Mouse (Mus musculus) midbrain, embryonic 12.5 days (tissue): ENCODE data around the gene Wdr63. TPM values are rescaled to one million over a fixed set of nuclear protein-coding genes. Genes with fewer than 3 reads are reported as not detected.
A peak's percentile ranks its signal among the peaks of the same experiment; 100 is the strongest.

Experiments
- ATAC-seq: fragments of 200-750 bp; cut with Nextera tagmentation; 2 replicates; pipeline ENCODE4 v1.8.0; 2017; ENCODE audit warnings: low read depth, moderate TSS enrichment, moderate library complexity; ENCODE audit not compliant: low FRiP score
- H3K27ac ChIP-seq: fragments of 300-500 bp; sonication (generic); replicated peaks from 2 replicates; pipeline ENCODE4 v1.5.1; 2016; ENCODE audit warnings: mild to moderate bottlenecking
- H3K27me3 ChIP-seq: fragments of 300-500 bp; sonication (generic); 2 replicates; pipeline ENCODE4 v1.6.1; 2016; ENCODE audit warnings: mild to moderate bottlenecking
- H3K36me3 ChIP-seq: fragments of 300-500 bp; sonication (generic); 2 replicates; pipeline ENCODE4 v1.6.1; 2016
- H3K4me1 ChIP-seq: fragments of 300-500 bp; sonication (generic); 2 replicates; pipeline ENCODE4 v1.6.1; 2016
- H3K4me2 ChIP-seq: fragments of 300-500 bp; sonication (generic); replicated peaks from 2 replicates; pipeline ENCODE4 v1.6.1; 2016; ENCODE audit warnings: mild to moderate bottlenecking, moderate library complexity
- H3K4me3 ChIP-seq: fragments of 300-500 bp; sonication (generic); 2 replicates; pipeline ENCODE4 v1.5.1; 2016; ENCODE audit warnings: mild to moderate bottlenecking
- H3K9ac ChIP-seq: fragments of 300-500 bp; sonication (generic); replicated peaks from 2 replicates; pipeline ENCODE4 v1.6.1; 2016; ENCODE audit warnings: mild to moderate bottlenecking, moderate library complexity
- H3K9me3 ChIP-seq: fragments of 300-500 bp; sonication (generic); 2 replicates; pipeline ENCODE4 v1.6.1; 2016; ENCODE audit warnings: mild to moderate bottlenecking
- WGBS: fragments of 180-500 bp; shearing (Covaris S2); methylation state at CpG from one replicate; pipeline ENCODE4 v1.1.7; 2016; 5-methylcytosine and 5-hydroxymethylcytosine counted together
- polyA plus RNA-seq: library from polyadenylated mRNA; unstranded; fragments of >200 nt; fragmentation: Nextera tagmentation; extraction: Ambion mirVana; gene quantifications from 2 replicates; pipeline ENCODE4 v1.2.1, GENCODE M21; 2016

Gene Wdr63
- polyA plus RNA-seq, 1 experiment from 2014 or later = 0.34 TPM

DNA sequence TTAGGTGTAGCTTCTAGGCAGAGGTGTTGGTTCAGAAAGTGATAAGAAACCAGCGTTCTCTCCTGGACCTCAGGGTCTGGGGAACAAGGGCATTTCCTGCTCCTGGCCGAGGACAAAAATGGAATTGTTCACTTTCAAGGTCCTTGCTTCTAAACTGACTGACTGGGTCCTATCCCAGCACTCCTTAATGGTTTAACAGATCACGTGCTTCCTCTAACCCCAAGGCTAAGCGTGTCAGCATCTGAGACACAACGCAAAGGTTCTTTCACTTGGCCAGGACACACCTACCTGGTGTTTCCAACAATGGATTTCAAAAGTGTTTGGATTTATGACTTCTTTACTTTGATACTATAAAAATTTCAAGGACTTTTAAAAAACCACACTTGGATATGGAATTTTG is 58.0 kb downstream of the Wdr63 start:
- Histone ChIP-seq H3K4me1 (peaks cover 6% of the 10 kb centered on the region), H3K9me3 (no peaks in the 10 kb centered on the region), H3K36me3 (no peaks in the 10 kb centered on the region), H3K27ac (no peak overlapping the region), H3K9ac (no peak overlapping the region), H3K4me3 (no peak overlapping the region), H3K27me3 (peaks cover 18% of the 10 kb centered on the region; the same call in 1 of the 2 replicates), H3K4me2 (no peak overlapping the region)
- 92% methylated on average over 5 of the region's 5 CpGs for WGBS
- no peak for ATAC-seq

- Histone ChIP-seq H3K9me3 (no peaks in the 10 kb centered on the region), H3K4me2 (no peak overlapping the region), H3K4me3 (no peak overlapping the region), H3K36me3 (no peaks in the 10 kb centered on the region), H3K4me1 (peaks cover 6% of the 10 kb centered on the region), H3K27ac (no peak overlapping the region), H3K27me3 (peaks cover 15% of the 10 kb centered on the region; the same call in 1 of the 2 replicates), H3K9ac (no peak overlapping the region)
- 29% methylated on average over 15 of the region's 15 CpGs for WGBS
- ATAC-seq = no peak
Measured at GRCm38 (mm10) chr3:146047704-146048207, 60.2 kb downstream of the Wdr63 start.

- WGBS = 88% methylated on average over 11 of the region's 11 CpGs
Measured at GRCm38 (mm10) chr3:146046076-146046475, 61.9 kb downstream of the Wdr63 start.

DNA sequence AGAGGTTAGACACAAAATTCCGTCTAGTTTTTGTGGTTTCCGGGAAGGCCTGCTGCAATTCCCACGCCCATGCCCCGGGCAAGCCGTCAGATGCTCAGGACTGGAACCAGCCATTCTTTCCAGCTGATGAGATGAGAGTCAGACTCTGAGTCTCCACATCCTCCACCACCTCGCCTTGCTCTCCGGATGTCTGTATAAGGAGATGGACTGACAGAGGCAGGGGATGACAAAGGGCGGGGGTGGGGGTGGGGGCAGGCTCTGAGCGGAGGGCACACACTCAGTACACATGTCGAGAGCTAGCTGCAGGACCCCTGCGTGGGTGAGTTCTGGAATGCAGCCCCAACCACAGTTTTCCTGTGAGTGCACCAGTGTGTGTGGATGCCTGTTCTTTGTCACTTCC is 63.0 kb downstream of the Wdr63 start:
- Histone ChIP-seq H3K4me2 (no peak overlapping the region), H3K36me3 (no peaks in the 10 kb centered on the region), H3K9me3 (no peaks in the 10 kb centered on the region), H3K27me3 (peaks cover 15% of the 10 kb centered on the region; the same call in 1 of the 2 replicates), H3K27ac (no peak overlapping the region), H3K4me1 (no peaks in the 10 kb centered on the region), H3K9ac (no peak overlapping the region), H3K4me3 (no peak overlapping the region)
- ATAC-seq = no peak
- 60% methylated on average over 11 of the region's 11 CpGs for WGBS

More at GRCm38 (mm10) chr3:146046076-146046475, 61.9 kb downstream of the Wdr63 start:
- Histone ChIP-seq H3K4me1 (no peaks in the 10 kb centered on the region), H3K9me3 (no peaks in the 10 kb centered on the region), H3K9ac (no peak overlapping the region), H3K27me3 (peaks cover 15% of the 10 kb centered on the region; the same call in 1 of the 2 replicates), H3K4me3 (no peak overlapping the region), H3K4me2 (no peak overlapping the region), H3K36me3 (no peaks in the 10 kb centered on the region), H3K27ac (no peak overlapping the region)
- ATAC-seq = no peak

DNA sequence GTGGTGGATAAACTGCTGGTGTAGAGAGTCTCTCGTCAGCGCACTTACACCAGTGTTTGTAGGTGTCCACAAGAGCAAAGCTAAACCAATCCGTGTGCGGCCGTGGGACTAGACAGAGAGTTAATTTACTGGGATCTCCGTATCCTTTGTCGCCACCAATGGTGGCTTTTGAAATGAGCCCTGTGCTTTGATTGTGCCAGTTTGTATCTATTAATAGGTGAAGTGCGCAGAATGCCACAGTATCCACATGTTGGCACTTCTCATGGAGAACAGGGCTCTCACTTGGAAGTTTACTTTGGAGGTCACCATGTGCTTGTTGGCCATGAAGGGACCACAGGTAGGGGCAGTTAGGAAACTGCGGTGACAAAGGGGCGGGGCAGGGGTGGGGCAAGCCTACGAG is 66.5 kb downstream of the Wdr63 start:
- no peak overlapping the region for H3K4me3 ChIP-seq
- H3K4me2 ChIP-seq = no peak overlapping the region
- H3K9me3 ChIP-seq = no peaks in the 10 kb centered on the region
- H3K4me1 ChIP-seq = 0 out of 2 replicates have a peak, but pooled peaks cover 6% of the 10 kb centered on the region
- ATAC-seq = no peak
- no peak overlapping the region for H3K9ac ChIP-seq
- H3K27ac ChIP-seq = no peak overlapping the region
- no peaks in the 10 kb centered on the region for H3K27me3 ChIP-seq
- WGBS = 94% methylated on average over 11 of the region's 11 CpGs
- H3K36me3 ChIP-seq = no peaks in the 10 kb centered on the region

DNA sequence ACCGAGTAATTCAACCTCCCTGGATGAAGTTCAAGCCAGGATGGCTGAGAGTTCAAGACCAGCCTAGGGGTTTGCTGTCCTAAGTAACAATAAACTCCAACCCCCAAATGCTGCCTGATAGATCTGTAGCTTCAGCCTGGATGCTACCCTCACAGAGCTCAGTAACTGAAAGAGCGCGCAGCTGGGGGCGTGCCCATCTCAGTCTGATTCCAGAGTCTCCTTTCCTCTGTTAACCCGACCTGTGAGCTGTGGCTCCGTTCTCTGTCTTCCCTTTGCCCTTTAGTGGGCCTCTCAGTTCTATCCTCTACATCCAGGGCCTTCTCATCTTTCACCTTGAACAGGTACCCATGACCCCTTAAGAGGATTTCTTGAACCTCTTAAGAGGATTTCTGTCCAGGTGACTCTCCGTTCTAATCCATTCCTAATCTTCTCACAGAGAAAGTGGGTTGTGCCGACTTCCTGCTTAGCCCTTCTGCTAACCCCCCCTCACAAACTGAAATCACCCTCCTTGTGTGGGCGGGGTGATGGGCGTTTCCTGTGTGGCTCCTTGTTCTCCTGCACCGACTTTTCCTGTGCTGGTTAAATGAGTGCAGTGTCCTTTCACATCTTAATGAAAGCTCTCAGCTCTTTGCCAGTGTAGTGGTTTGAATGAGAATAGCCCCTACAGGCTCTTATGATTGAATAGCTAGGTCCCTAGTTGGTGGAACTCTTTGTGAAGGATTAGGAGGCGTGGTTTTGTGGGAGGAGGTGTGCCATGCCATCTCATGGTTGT is 68.6 kb downstream of the Wdr63 start:
- Histone ChIP-seq H3K27ac (no peak overlapping the region), H3K4me2 (no peak overlapping the region), H3K36me3 (no peaks in the 10 kb centered on the region), H3K9ac (no peak overlapping the region), H3K4me3 (no peak overlapping the region), H3K9me3 (no peaks in the 10 kb centered on the region), H3K4me1 (0 out of 2 replicates have a peak, but pooled peaks cover 6% of the 10 kb centered on the region), H3K27me3 (no peaks in the 10 kb centered on the region)
- WGBS = 57% methylated on average over 12 of the region's 12 CpGs
- ATAC-seq = no peak

- Histone ChIP-seq H3K9ac (no peak overlapping the region), H3K4me1 (0 out of 2 replicates have a peak, but pooled peaks cover 6% of the 10 kb centered on the region), H3K4me3 (no peak overlapping the region), H3K4me2 (no peak overlapping the region; the same call in 1 of the 2 replicates), H3K27ac (peak overlapping the region; percentile 47), H3K36me3 (no peaks in the 10 kb centered on the region), H3K9me3 (no peaks in the 10 kb centered on the region), H3K27me3 (no peaks in the 10 kb centered on the region)
- 54% methylated on average over 15 of the region's 15 CpGs for WGBS
- ATAC-seq = 0 out of 2 replicates have a peak, but pooled peaks have one; percentile 19
Measured at GRCm38 (mm10) chr3:146037906-146038305, 70.0 kb downstream of the Wdr63 start.

GRCm38 (mm10) chr3:146032976-146033375 is 75.0 kb downstream of the Wdr63 start:
- WGBS = 92% methylated on average over 5 of the region's 5 CpGs

DNA sequence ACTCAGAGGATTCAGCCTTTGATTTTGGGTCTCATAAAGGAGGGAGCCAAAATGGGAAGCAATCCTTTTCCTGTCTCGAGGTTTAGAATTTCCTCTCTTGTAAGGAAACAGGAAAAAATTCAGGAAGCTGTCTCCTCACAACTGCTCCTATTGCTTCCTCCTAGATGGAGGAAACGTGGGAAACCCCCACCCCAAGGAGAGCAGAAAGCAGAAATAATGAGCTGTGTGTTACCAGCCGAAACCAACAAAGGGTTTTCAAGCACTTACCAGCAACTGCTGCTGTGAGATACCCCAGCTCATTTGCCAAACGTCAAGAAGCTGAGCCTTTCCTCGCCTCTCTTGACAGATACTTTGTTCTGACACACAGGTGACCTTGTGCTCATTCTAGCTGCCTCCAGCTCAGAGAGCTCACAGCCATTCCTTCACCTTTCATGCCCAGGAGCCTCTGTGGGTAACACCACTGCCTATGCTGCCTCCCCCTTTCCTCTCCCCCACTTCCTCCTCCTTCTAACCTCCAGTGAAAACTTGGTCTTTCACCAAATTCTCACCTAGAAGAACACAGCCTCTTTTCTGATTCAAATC is 77.6 kb downstream of the Wdr63 start:
- WGBS = 28% methylated on average over 5 of the region's 5 CpGs
- ATAC-seq = no peak
- Histone ChIP-seq H3K27me3 (no peaks in the 10 kb centered on the region), H3K36me3 (no peaks in the 10 kb centered on the region), H3K9me3 (no peaks in the 10 kb centered on the region), H3K4me1 (no peaks in the 10 kb centered on the region), H3K4me2 (no peak overlapping the region), H3K4me3 (no peak overlapping the region), H3K27ac (no peak overlapping the region), H3K9ac (no peak overlapping the region)

More at GRCm38 (mm10) chr3:146032976-146033375, 75.0 kb downstream of the Wdr63 start:
- Histone ChIP-seq H3K4me1 (0 out of 2 replicates have a peak, but pooled peaks cover 4% of the 10 kb centered on the region), H3K27me3 (no peaks in the 10 kb centered on the region), H3K9me3 (no peaks in the 10 kb centered on the region), H3K4me2 (no peak overlapping the region), H3K36me3 (no peaks in the 10 kb centered on the region), H3K9ac (no peak overlapping the region), H3K27ac (no peak overlapping the region), H3K4me3 (no peak overlapping the region)
- no peak for ATAC-seq

- H3K4me2 ChIP-seq = no peak overlapping the region
- H3K36me3 ChIP-seq = no peaks in the 10 kb centered on the region
- 82% methylated on average over 3 of the region's 3 CpGs for WGBS
- no peak overlapping the region for H3K9ac ChIP-seq
- no peaks in the 10 kb centered on the region for H3K9me3 ChIP-seq
- no peak overlapping the region for H3K27ac ChIP-seq
- no peak overlapping the region for H3K4me3 ChIP-seq
- H3K27me3 ChIP-seq = no peaks in the 10 kb centered on the region
- ATAC-seq = no peak
- no peaks in the 10 kb centered on the region for H3K4me1 ChIP-seq
Measured at GRCm38 (mm10) chr3:146029234-146029633, 78.7 kb downstream of the Wdr63 start.

DNA sequence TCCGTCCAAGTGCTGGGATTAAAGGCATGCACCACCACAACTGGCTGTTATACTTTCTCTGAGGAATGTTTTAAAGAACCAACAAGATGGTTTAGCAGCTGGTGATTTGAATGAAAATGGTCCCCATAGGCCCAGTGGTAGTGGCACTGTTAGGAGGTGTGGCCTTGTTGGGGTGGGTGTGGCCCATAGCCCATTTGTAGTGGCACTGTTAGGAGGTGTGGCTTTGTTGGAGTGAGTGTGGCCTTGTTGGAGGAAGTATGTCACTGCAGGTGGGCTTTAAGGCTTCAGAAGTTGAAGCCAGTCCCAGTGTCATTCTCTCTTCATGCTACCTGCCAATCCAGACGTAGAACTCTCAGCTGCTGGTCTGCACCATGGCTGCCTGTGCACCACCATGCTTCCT is 79.5 kb downstream of the Wdr63 start:
- 83% methylated on average over 2 of the region's 2 CpGs for WGBS
- ATAC-seq = no peak
- no peaks in the 10 kb centered on the region for H3K36me3 ChIP-seq

DNA sequence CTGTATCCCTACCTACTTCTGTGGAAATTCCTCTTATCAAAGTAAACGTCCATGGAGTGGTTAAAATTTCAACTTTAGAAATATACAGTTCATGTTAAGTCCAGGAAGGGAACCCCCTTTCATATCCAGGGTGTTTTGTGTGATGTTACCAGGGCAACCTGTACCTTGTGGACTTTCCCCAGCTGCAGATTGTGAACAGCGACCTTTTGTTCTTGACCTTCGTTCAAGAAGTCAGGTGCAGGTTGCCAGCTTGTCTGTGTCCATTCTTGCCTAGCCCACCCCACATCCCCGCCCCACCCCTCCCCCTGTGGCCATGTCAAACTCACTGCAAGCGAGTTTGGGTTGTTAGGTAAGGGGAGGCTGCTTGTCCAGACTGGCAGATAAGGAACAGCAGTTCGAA is 80.8 kb downstream of the Wdr63 start:
- Histone ChIP-seq H3K4me1 (no peaks in the 10 kb centered on the region), H3K36me3 (no peaks in the 10 kb centered on the region), H3K4me3 (no peak overlapping the region), H3K27me3 (no peaks in the 10 kb centered on the region), H3K27ac (no peak overlapping the region), H3K9me3 (no peaks in the 10 kb centered on the region), H3K4me2 (no peak overlapping the region), H3K9ac (no peak overlapping the region)
- WGBS = 48% methylated on average over 6 of the region's 6 CpGs
- ATAC-seq = no peak

More for the DNA sequence above, 79.5 kb downstream of the Wdr63 start:
- H3K27me3 ChIP-seq = no peaks in the 10 kb centered on the region
- H3K27ac ChIP-seq = no peak overlapping the region
- H3K9ac ChIP-seq = no peak overlapping the region
- no peak overlapping the region for H3K4me2 ChIP-seq
- no peak overlapping the region for H3K4me3 ChIP-seq
- no peaks in the 10 kb centered on the region for H3K9me3 ChIP-seq
- H3K4me1 ChIP-seq = no peaks in the 10 kb centered on the region
